Mouse (Mus musculus) CD4-positive naive resting alpha-beta T cell, adult 76 days (primary cell): ENCODE measurements around the gene Slc27a1. TPM values are rescaled to one million over a fixed set of nuclear protein-coding genes. Genes with fewer than 3 reads are reported as not detected.

Experiments used
- total RNA-seq: library from RNA; stranded (reverse); gene quantifications from one replicate; pipeline ENCODE4 v1.2.4, GENCODE M21; 2023

Gene Slc27a1
- total RNA-seq = 5.5 TPM

DNA sequence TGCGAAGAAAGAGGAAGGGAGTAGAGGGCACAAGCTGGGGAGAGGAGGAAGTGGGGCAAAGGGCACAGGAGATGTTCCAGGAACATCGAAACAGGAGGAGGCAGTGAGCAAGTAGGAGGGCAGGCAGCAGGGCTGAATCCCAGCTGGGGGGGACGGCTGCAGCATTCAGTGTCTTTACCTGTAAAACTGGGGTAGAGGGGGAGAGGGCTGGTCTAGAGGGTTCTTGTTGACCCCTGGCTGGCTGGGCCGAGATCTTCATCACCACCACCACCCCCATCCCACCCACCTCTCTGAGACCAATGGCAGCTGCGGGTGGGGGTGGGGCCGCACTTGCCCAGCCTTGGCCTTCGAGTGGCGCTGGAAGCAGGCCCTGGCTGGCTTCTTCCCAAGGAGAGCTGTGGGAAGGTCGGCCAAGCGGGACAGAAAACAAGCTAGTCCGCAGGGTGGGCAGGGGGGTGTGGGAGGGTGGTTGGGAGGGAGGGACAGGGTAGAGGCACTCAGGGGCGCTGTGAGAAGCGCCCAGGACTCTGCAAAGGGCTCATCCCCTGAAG is at the start of gene Slc27a1:
Gene Slc27a1, plus strand, starts transcription at position 496 of the 551 bp plus-strand sequence.

DNA sequence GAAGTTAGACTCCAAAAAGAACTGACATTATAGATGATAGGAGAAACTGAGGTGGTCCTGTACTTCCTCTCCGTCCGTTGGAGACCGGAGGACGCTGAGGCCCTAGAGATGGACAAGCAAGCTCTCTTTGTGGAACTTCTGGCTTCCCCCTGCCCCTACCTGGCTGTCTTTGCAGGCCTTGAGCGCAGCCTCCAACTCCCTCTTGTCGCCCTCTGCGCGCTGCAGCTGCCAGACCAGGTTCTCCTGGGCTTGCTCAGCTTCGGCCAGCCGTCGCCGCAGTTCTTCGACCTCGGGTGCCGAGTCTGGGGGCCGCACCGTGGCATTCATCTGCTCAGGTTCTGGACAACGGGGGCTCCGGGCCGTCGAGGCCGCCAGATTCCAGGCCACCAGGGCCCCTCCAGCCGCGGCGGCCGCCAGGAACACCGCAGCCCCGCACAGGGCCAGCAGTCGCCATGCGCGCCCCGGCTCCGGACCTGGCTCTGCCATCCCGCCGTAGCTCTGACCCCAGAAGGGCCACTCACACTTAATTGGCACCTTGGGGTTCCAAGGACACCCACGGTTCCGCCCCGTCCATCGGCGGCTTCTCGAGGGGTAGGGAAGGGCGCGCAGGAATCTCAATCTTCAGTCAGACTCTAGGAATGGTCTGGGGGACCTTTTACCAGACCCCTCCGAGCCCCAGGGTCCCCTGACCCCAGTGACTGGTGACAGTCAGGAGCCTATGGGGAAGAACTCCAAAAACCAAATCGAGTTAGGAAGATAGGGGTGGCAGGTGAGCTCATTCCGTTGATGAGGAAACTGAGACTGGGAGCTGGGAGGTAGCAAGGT is 43.2 kb upstream of the Slc27a1 start, which contains the start of gene Ccdc194:
Gene Ccdc194, minus strand, starts transcription at position 486 of the 825 bp plus-strand sequence.

GRCm38 (mm10) chr8:71537028-71537867 is 31.4 kb upstream of the Slc27a1 start, which contains the start of gene Bst2:
Gene Bst2 (minus strand): TSS chr8:71537456.

DNA sequence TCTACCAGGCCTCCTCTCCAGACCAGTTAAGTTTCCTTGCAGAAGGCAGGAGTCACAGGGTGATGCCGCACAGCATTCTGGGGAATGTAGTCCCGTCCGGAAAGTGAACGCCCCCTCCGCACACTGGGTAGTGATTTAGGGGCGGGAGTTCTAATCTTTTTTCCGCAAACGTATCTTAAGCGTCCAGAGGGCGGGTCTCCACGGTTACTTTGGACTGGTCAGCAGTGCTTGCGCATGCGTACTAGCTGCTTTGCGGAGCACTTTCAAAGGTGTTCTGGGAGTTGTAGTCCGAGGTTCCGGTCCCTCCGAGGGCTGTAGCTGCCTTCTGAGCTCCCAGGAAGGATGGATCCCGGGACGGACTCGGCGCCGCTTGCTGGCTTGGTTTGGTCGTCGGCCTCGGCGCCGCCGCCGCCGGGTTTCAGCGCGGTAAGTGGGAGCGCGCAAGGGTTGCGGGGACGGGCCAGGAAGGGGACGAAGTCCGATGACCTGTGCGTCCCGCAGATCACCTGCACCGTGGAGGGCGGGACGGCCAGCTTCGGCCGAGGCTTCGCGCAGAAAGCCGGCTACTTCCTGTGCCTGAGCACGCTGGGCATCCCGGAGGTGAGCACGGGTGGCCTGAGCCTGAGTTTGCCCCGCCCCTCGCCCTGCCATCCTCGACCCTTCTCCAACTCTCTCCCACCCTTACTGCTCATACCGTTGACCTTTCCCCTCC is 25.9 kb upstream of the Slc27a1 start, which contains the start of gene Mvb12a:
Gene Mvb12a, plus strand, starts transcription at position 291 of the 712 bp plus-strand sequence.

DNA sequence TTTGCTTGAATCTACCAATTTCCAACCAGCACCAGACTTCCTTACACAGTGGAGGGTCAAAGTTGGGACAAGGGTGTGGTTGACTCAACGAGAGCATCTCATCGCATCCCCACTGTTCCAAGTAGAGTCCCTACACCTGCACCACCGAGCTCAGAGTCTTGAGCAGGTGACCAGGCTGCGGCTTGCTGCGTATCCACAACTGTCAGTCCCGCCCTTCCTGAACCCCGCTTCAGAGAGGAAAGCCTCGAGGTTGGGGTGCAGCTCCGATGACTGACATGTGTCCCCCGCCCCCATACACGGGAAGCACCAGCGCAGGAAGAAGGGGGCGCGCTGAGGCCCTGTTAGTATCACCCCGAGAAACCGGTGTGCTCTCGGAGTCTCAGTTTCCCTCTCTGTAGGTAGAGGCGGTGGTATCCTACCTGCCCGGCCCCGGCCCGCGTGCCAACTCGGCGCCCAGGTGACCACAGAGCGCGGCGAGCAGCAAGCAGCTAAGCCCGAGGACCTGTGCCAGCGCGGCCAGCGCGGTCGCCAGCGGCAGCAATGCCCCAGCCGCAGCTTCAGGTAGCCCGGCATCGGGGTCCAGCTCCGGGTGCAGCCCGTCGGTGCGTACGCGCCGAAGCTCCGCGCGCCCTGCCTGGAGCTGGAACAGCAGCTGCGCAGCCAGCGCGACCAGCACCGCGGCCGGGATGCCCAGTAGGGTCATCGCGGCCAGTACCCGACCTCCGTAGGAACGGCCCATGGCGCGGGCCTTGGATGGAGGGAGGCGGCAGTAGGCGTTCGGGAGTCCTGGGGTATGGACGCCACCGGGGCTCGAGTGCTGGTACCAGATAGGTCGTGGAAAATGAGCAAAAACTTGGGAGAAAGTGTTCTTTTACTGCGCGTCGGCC is 10.4 kb upstream of the Slc27a1 start, which contains the start of gene Tmem221:
Gene Tmem221, minus strand, starts transcription at position 801 of the 887 bp plus-strand sequence.

DNA sequence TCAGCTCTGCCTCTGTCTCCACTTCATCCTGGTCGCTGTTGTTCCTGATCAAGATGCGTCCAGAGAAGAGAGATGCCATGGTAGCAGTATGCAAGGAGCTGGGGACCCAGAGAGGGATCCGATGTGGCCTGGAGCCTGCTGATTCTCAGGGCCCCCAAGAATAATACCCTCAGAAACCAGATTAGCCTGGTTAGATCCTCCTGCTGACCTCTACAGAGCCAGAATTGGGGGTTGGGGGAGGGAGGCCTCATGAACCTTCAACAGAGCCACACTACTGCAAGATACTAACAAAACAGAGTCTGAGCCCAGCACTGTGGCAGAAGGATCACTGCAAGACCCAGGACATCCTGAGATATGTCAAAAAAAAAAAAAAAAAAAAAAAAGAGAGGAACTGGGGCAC is 2.2 kb upstream of the Slc27a1 start, which contains the start of gene Nxnl1:
Gene Nxnl1, minus strand, starts transcription at position 101 of the 400 bp plus-strand sequence.

GRCm38 (mm10) chr8:71591471-71592373 is 23.0 kb downstream of the Slc27a1 start, which contains the start of gene Pgls:
Gene Pgls (plus strand): TSS chr8:71592176.

DNA sequence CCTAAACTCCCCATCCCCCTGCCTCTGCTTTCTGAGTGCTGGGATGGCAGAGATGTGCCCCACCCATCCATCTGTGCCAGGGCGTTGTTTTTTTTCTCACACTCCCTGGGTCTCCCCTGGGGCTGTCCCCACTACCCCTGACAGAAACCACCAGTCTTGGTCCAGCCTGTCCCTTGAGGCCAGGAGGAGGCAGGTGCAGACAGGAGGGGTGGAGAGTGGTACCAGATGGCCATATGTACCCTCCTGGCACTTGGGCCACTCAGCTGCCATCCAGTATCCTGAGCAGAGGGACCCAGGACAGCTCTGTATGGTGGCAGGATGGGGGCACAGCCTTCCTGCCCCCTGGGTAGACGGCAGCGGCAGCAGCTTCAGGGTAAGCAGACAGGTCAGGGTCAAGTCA is 28.8 kb downstream of the Slc27a1 start, which contains the start of gene Fam129c:
Gene Fam129c, plus strand, starts transcription at position 198 of the 400 bp plus-strand sequence.

DNA sequence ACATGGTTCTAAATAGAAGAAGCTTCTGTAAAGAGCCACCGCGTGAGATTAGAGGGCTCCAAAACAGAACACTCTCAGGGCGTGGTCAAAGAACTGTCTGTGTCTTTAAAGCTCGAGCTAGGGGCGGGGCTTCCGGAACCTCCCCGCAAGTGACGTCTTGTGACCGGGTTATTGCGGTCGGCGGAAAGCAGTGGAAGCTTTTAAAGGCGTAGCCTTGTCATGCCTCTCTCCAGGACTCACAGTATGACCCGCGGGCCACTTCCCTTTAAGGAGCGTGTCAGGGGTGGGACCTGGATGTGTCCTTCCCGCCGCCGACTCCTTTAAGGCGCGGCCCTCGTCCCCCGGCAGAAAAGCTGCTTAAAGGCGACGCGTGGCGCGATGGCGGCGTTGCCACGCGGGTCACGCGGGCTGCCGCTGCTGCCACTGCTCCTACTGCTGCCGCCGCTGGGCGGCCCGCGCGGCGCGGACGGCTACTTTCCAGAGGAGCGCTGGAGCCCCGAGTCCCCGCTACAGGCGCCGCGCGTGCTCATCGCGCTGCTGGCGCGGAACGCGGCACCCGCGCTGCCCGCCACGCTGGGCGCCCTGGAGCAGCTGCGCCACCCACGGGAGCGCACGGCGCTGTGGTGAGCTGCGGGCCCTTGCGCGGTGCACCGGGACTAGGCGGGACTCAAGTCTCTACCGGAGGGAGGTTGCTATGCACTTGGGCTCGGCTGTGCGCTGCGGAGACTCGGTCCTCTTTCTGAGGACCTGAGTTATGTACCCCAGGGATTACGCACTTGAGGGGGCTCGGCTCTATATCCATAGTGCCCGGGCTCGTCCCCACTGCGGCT is 42.4 kb downstream of the Slc27a1 start, which contains the start of gene Colgalt1:
Gene Colgalt1, plus strand, starts transcription at position 177 of the 830 bp plus-strand sequence.

Other genes starting within 250 kb of the Slc27a1 start
- gene Use1, start 202.0 kb upstream of the Slc27a1 start, total RNA-seq = 304 TPM
- 23.7 TPM for gene Ocel1, start 197.6 kb upstream of the Slc27a1 start, total RNA-seq
- gene Nr2f6, start 186.9 kb upstream of the Slc27a1 start, total RNA-seq = 5.0 TPM
- gene Ushbp1, start 173.1 kb upstream of the Slc27a1 start, total RNA-seq = not detected
- 93.6 TPM for gene Babam1, start 172.0 kb upstream of the Slc27a1 start, total RNA-seq
- 1.3 TPM for gene Ankle1, start 162.9 kb upstream of the Slc27a1 start, total RNA-seq
- gene Abhd8, start 105.2 kb upstream of the Slc27a1 start, total RNA-seq = 80.8 TPM
- gene Mrpl34, start 103.9 kb upstream of the Slc27a1 start, total RNA-seq = 20.2 TPM
- 104 TPM for gene Dda1, start 99.7 kb upstream of the Slc27a1 start, total RNA-seq
- 20.5 TPM for gene Ano8, start 82.9 kb upstream of the Slc27a1 start, total RNA-seq
- 10.3 TPM for gene Gtpbp3, start 80.8 kb upstream of the Slc27a1 start, total RNA-seq
- 0.56 TPM for gene Plvap, start 57.1 kb upstream of the Slc27a1 start, total RNA-seq
- gene Ccdc194, start 43.2 kb upstream of the Slc27a1 start, total RNA-seq = not detected
- gene Bst2, start 31.4 kb upstream of the Slc27a1 start, total RNA-seq = 56.4 TPM
- gene Mvb12a, start 26.0 kb upstream of the Slc27a1 start, total RNA-seq = 27.1 TPM
- gene Tmem221, start 10.0 kb upstream of the Slc27a1 start, total RNA-seq = 1.2 TPM
- gene Nxnl1, start 2.3 kb upstream of the Slc27a1 start, total RNA-seq = not detected
- gene Pgls, start 23.3 kb downstream of the Slc27a1 start, total RNA-seq = 49.5 TPM
- 13.7 TPM for gene Fam129c, start 28.8 kb downstream of the Slc27a1 start, total RNA-seq
- gene Colgalt1, start 42.1 kb downstream of the Slc27a1 start, total RNA-seq = 42.5 TPM
- 0.53 TPM for gene Unc13a, start 102.9 kb downstream of the Slc27a1 start, total RNA-seq
- 72.0 TPM for gene Jak3, start 107.4 kb downstream of the Slc27a1 start, total RNA-seq
- 50.8 TPM for gene Insl3, start 120.3 kb downstream of the Slc27a1 start, total RNA-seq
- 0.53 TPM for gene B3gnt3, start 132.9 kb downstream of the Slc27a1 start, total RNA-seq
- 99.7 TPM for gene Fcho1, start 156.8 kb downstream of the Slc27a1 start, total RNA-seq